In the genomic region with DNA sequence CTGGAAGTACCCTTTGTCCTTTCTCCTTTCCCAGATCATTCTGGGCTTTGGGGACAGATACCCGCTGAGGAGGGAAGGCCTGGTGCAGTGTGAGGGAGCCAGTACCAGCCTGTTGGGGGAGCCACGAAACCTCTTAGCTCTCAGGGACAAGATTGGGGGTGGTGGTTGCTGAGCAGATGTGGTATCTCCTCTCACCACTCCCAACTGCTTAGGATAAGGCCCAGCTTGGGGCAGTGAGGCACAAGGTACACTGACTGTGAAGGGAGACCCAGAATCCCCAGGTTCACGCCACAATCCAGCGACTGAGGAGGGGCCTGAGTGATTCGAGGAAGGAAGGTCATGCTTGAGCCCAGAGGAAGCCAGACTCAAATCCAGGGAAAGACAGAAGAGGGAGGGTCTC, we compare ENCODE assay signal across 18 mouse cellular contexts. TPM values are rescaled to one million over a fixed set of nuclear protein-coding genes. Genes with fewer than 3 reads are reported as not detected.
DNase-seq lines count a peak whose midpoint lies in the region; ATAC-seq and TF ChIP-seq lines count a peak whose summit lies in the region.
"Had no signal": no experiment of that assay in that cellular context is flagged by ENCODE, and none has a peak within 500 bp of the region (broad histone marks: within the 10 kb centered on the region; RNA-seq: fewer than 3 reads in every experiment).

No protein-coding gene starts in this region.

- no peaks in the 10 kb centered on the region for H3K79me2 ChIP-seq in C2C12 (ENCODE audit: control insufficient read depth, insufficient read depth)

- no peaks in the 10 kb centered on the region for H3K36me3 ChIP-seq in hindbrain, embryonic 10.5 days
- no peaks in the 10 kb centered on the region for H3K36me3 ChIP-seq in hindbrain, embryonic 14.5 days (replicated peaks; ENCODE audit: control insufficient read depth, insufficient read depth)
- H3K36me3 ChIP-seq in C2C12 (ENCODE audit: control insufficient read depth, insufficient read depth): no peaks in the 10 kb centered on the region
- H3K36me3 ChIP-seq in liver, embryonic 14.5 days (replicated peaks; ENCODE audit: control insufficient read depth, insufficient read depth, low read depth): no peaks in the 10 kb centered on the region
- H3K36me3 ChIP-seq: embryonic facial prominence, embryonic 15.5 days; midbrain, embryonic 12.5 days had no signal

- H3K79me3 ChIP-seq in C2C12 (ENCODE audit: low read depth): no peaks in the 10 kb centered on the region

- peaks cover 44% of the 10 kb centered on the region for H3K4me1 ChIP-seq in hindbrain, embryonic 10.5 days (replicated peaks)
- peaks cover 11% of the 10 kb centered on the region for H3K4me1 ChIP-seq in hindbrain, embryonic 14.5 days (replicated peaks; ENCODE audit: control insufficient read depth, insufficient read depth, low read length)
- H3K4me1 ChIP-seq in liver, embryonic 14.5 days (replicated peaks; ENCODE audit: control insufficient read depth in 2 of 2, insufficient read depth in 2 of 2, low read length in 1 of 2): no peaks in the 10 kb centered on the region

- TF ChIP-seq CTCF in C2C12 (IDR thresholded peaks at IDR 0.05; ENCODE audit: control insufficient read depth, insufficient read depth, insufficient read length): peak; percentile 10
- TF ChIP-seq CTCF in brain, embryonic 14.5 days (IDR thresholded peaks at IDR 0.05; ENCODE audit: borderline replicate concordance, extremely low read depth, insufficient read depth, insufficient read length): peak; percentile 13; the same call in 1 of the 2 replicates
- TF ChIP-seq CTCF in liver, embryonic 14.5 days (IDR thresholded peaks at IDR 0.05; ENCODE audit: low read depth): peak; percentile 40; the same call in 1 of the 2 replicates

- no peak overlapping the region for H3ac ChIP-seq in C2C12 (ENCODE audit: control insufficient read depth, insufficient read length, low read depth)

- H3K9me3 ChIP-seq in hindbrain, embryonic 10.5 days: no peaks in the 10 kb centered on the region
- no peaks in the 10 kb centered on the region for H3K9me3 ChIP-seq in hindbrain, embryonic 14.5 days (ENCODE audit: control insufficient read depth, low read length)
- H3K9me3 ChIP-seq in liver, embryonic 14.5 days (ENCODE audit: control insufficient read depth, low read length): no peaks in the 10 kb centered on the region
- H3K9me3 ChIP-seq: embryonic facial prominence, embryonic 15.5 days; midbrain, embryonic 12.5 days had no signal

- H3K9ac ChIP-seq in hindbrain, embryonic 14.5 days: no peak overlapping the region
- H3K9ac ChIP-seq in liver, embryonic 14.5 days (replicated peaks): no peak overlapping the region
- H3K9ac ChIP-seq: embryonic facial prominence, embryonic 15.5 days; midbrain, embryonic 12.5 days had no signal

- peak; percentile 35; the same call in 1 of the 2 replicates for TF ChIP-seq EP300 in liver, embryonic 14.5 days (IDR thresholded peaks at IDR 0.05; ENCODE audit: low read depth)

- no peak overlapping the region for H3K4me2 ChIP-seq in hindbrain, embryonic 14.5 days (replicated peaks)
- H3K4me2 ChIP-seq in liver, embryonic 14.5 days (ENCODE audit: low read depth): no peak overlapping the region
- H3K4me2 ChIP-seq: embryonic facial prominence, embryonic 15.5 days; midbrain, embryonic 12.5 days had no signal

- ATAC-seq in hindbrain, embryonic 14.5 days (ENCODE audit: low FRiP score): no peak
- peak; percentile 72 for ATAC-seq in liver, embryonic 14.5 days (ENCODE audit: insufficient read depth)
- ATAC-seq: CD4-positive, CD25-positive, alpha-beta regulatory T cell, adult 4 months had no signal

- H3K27ac ChIP-seq in hindbrain, embryonic 10.5 days: peak overlapping the region; percentile 40; the same call in 1 of the 2 replicates
- H3K27ac ChIP-seq in hindbrain, embryonic 14.5 days: no peak overlapping the region
- no peak overlapping the region for H3K27ac ChIP-seq in liver, embryonic 14.5 days
- H3K27ac ChIP-seq: embryonic facial prominence, embryonic 15.5 days; midbrain, embryonic 12.5 days had no signal

- TF ChIP-seq POLR2A in brain, embryonic 14.5 days (IDR thresholded peaks at IDR 0.05; ENCODE audit: borderline replicate concordance, extremely low read depth, insufficient read depth, insufficient read length, poor library complexity, severe bottlenecking): no peak

- H3K27me3 ChIP-seq in hindbrain, embryonic 10.5 days (ENCODE audit: insufficient read depth, poor library complexity, severe bottlenecking): peaks cover 70% of the 10 kb centered on the region
- H3K27me3 ChIP-seq in hindbrain, embryonic 14.5 days (ENCODE audit: control insufficient read depth, insufficient read depth, low read length): peaks cover 26% of the 10 kb centered on the region
- peaks cover 77% of the 10 kb centered on the region for H3K27me3 ChIP-seq in C2C12 (ENCODE audit: control insufficient read depth, insufficient read depth, insufficient read length)
- peaks cover 40% of the 10 kb centered on the region for H3K27me3 ChIP-seq in liver, embryonic 14.5 days (ENCODE audit: control insufficient read depth, insufficient read depth, low read length)

- DNase-seq in hindbrain, embryonic 10.5 days (ENCODE audit: low spot score): no peak
- DNase-seq in hindbrain, embryonic 14.5 days (ENCODE audit: low spot score): no peak
- DNase-seq in brain, embryonic 14.5 days (ENCODE audit: low read depth): no peak
- no peak for DNase-seq in liver, embryonic 14.5 days (ENCODE audit: low read depth in 3 of 3, low spot score in 3 of 3)
- no peak for DNase-seq in urinary bladder, adult 2 months (ENCODE audit: low spot score)
- no peak for DNase-seq in spleen, postnatal 10 days (ENCODE audit: low spot score in 2 of 2)
- DNase-seq in kidney, postnatal 14 days: no peak
- DNase-seq: cerebellum, postnatal 14 days; gastrocnemius, postnatal 10 days; kidney, adult 18-20 months; layer of hippocampus, adult 9-11 months; right cerebral cortex, postnatal 4 days had no signal

- H3K4me3 ChIP-seq in hindbrain, embryonic 10.5 days: no peak overlapping the region
- no peak overlapping the region for H3K4me3 ChIP-seq in hindbrain, embryonic 14.5 days (replicated peaks; ENCODE audit: low read length)
- H3K4me3 ChIP-seq in C2C12 (ENCODE audit: insufficient read depth, poor library complexity, severe bottlenecking): no peak overlapping the region
- H3K4me3 ChIP-seq in liver, embryonic 14.5 days (ENCODE audit: insufficient read depth in 1 of 2, low read depth in 2 of 2, low read length in 2 of 2): no peak overlapping the region
- H3K4me3 ChIP-seq: embryonic facial prominence, embryonic 15.5 days; midbrain, embryonic 12.5 days had no signal

- WGBS in hindbrain, embryonic 10.5 days: 44% methylated on average over 5 of the region's 5 CpGs
- WGBS in hindbrain, embryonic 14.5 days: 38% methylated on average over 5 of the region's 5 CpGs
- 13% methylated on average over 5 of the region's 5 CpGs for WGBS in liver, embryonic 14.5 days (ENCODE audit: insufficient replicate concordance)

TF ChIP-seq in C2C12, 6 proteins besides CTCF, POLR2A, EP300 and RAD21 (continues in another document):
- TF ChIP-seq MYOD1 (IDR thresholded peaks at IDR 0.05; ENCODE audit: control insufficient read depth, insufficient read length, low read depth) (no peak), USF1 (IDR thresholded peaks at IDR 0.05; ENCODE audit: low read depth) (no peak)

RNA-seq across cellular contexts. Expression of a gene that starts 6.1 kb away (rescaled TPM):
- 1.5 and 4.2 TPM in 2 replicates for polyA plus RNA-seq in hindbrain, embryonic 10.5 days (2016; fragmentation: Nextera tagmentation; extraction: Ambion mirVana)
- 1.4 and 1.7 TPM in 2 replicates for polyA plus RNA-seq in hindbrain, embryonic 14.5 days (2014; fragmentation: Nextera tagmentation; extraction: Ambion mirVana)
- polyA plus RNA-seq in C2C12 (2012; fragmentation: generic; extraction: Trizol): not detected
- 10.8 and 11.0 TPM in 2 replicates for polyA plus RNA-seq in brain, embryonic 14.5 days (2012; rRNA removed)
- 0.02 TPM in 1 of 2 replicates, not detected in the other for polyA plus RNA-seq in liver, embryonic 14.5 days (2012; rRNA removed)
- polyA plus RNA-seq in liver, embryonic 14.5 days (2014; fragmentation: Nextera tagmentation; extraction: Ambion mirVana): not detected in 2 replicates
- 2.9 and 3.2 TPM in 2 replicates for polyA plus RNA-seq in urinary bladder, adult 2 months (2012; rRNA removed)
- polyA plus RNA-seq: CD4-positive, CD25-positive, alpha-beta regulatory T cell, adult 4 months; heart, postnatal 0 days; stomach, embryonic 16.5 days had no signal

RNA-seq across cellular contexts. Expression of a gene that starts 20.9 kb away (rescaled TPM):
- polyA plus RNA-seq in hindbrain, embryonic 10.5 days (2016; fragmentation: Nextera tagmentation; extraction: Ambion mirVana): 29.0 and 42.2 TPM in 2 replicates
- polyA plus RNA-seq in hindbrain, embryonic 14.5 days (2014; fragmentation: Nextera tagmentation; extraction: Ambion mirVana): 73.1 and 79.2 TPM in 2 replicates
- 9.2 TPM for polyA plus RNA-seq in C2C12 (2012; fragmentation: generic; extraction: Trizol)
- 35.8 and 47.8 TPM in 2 replicates for polyA plus RNA-seq in brain, embryonic 14.5 days (2012; rRNA removed)
- 3.3 and 4.4 TPM in 2 replicates for polyA plus RNA-seq in liver, embryonic 14.5 days (2012; rRNA removed)
- 7.9 and 8.4 TPM in 2 replicates for polyA plus RNA-seq in liver, embryonic 14.5 days (2014; fragmentation: Nextera tagmentation; extraction: Ambion mirVana)
- polyA plus RNA-seq in urinary bladder, adult 2 months (2012; rRNA removed): 87.1 and 92.1 TPM in 2 replicates

RNA-seq across cellular contexts. Expression of a gene that starts 27.8 kb away (rescaled TPM):
- polyA plus RNA-seq in hindbrain, embryonic 10.5 days (2016; fragmentation: Nextera tagmentation; extraction: Ambion mirVana): 33.9 TPM in 2 replicates
- polyA plus RNA-seq in hindbrain, embryonic 14.5 days (2014; fragmentation: Nextera tagmentation; extraction: Ambion mirVana): 29.4 and 30.2 TPM in 2 replicates
- polyA plus RNA-seq in C2C12 (2012; fragmentation: generic; extraction: Trizol): 18.0 TPM
- polyA plus RNA-seq in brain, embryonic 14.5 days (2012; rRNA removed): 36.3 and 39.7 TPM in 2 replicates
- polyA plus RNA-seq in liver, embryonic 14.5 days (2012; rRNA removed): 7.7 and 8.5 TPM in 2 replicates
- 9.9 and 10.7 TPM in 2 replicates for polyA plus RNA-seq in liver, embryonic 14.5 days (2014; fragmentation: Nextera tagmentation; extraction: Ambion mirVana)
- polyA plus RNA-seq in urinary bladder, adult 2 months (2012; rRNA removed): 25.0 and 33.0 TPM in 2 replicates

RNA-seq across cellular contexts. Expression of a gene that starts 55.9 kb away (rescaled TPM):
- 10.0 and 14.7 TPM in 2 replicates for polyA plus RNA-seq in hindbrain, embryonic 10.5 days (2016; fragmentation: Nextera tagmentation; extraction: Ambion mirVana)
- polyA plus RNA-seq in hindbrain, embryonic 14.5 days (2014; fragmentation: Nextera tagmentation; extraction: Ambion mirVana): 54.2 and 57.2 TPM in 2 replicates
- 0.96 TPM for polyA plus RNA-seq in C2C12 (2012; fragmentation: generic; extraction: Trizol)
- 50.2 and 73.1 TPM in 2 replicates for polyA plus RNA-seq in brain, embryonic 14.5 days (2012; rRNA removed)
- 1.0 and 1.3 TPM in 2 replicates for polyA plus RNA-seq in liver, embryonic 14.5 days (2012; rRNA removed)
- polyA plus RNA-seq in liver, embryonic 14.5 days (2014; fragmentation: Nextera tagmentation; extraction: Ambion mirVana): 0.37 and 0.44 TPM in 2 replicates
- polyA plus RNA-seq in urinary bladder, adult 2 months (2012; rRNA removed): 5.2 and 6.0 TPM in 2 replicates

RNA-seq across cellular contexts. Expression of a gene that starts 55.9 kb away (rescaled TPM):
- polyA plus RNA-seq in hindbrain, embryonic 10.5 days (2016; fragmentation: Nextera tagmentation; extraction: Ambion mirVana): 794 and 830 TPM in 2 replicates
- 515 and 631 TPM in 2 replicates for polyA plus RNA-seq in hindbrain, embryonic 14.5 days (2014; fragmentation: Nextera tagmentation; extraction: Ambion mirVana)
- 559 TPM for polyA plus RNA-seq in C2C12 (2012; fragmentation: generic; extraction: Trizol)
- 324 and 394 TPM in 2 replicates for polyA plus RNA-seq in brain, embryonic 14.5 days (2012; rRNA removed)
- polyA plus RNA-seq in liver, embryonic 14.5 days (2012; rRNA removed): 115 and 150 TPM in 2 replicates
- 310 and 347 TPM in 2 replicates for polyA plus RNA-seq in liver, embryonic 14.5 days (2014; fragmentation: Nextera tagmentation; extraction: Ambion mirVana)
- polyA plus RNA-seq in urinary bladder, adult 2 months (2012; rRNA removed): 198 and 224 TPM in 2 replicates
